Mouse (Mus musculus) urinary bladder, postnatal 36 days (tissue): ENCODE data around the gene Prdm16.

Experiments used
- DNase-seq, 2 experiments: peaks; one replicate each; pipeline ENCODE4 v3.0.0; 2022; ENCODE audit warnings: low spot score in 2 of 2, mixed read lengths in 1 of 2

Gene Prdm16

GRCm38 (mm10) chr4:154558041-154558440 is 78.6 kb downstream of the Prdm16 start:
- no peak for DNase-seq

GRCm38 (mm10) chr4:154557168-154557567 is 79.5 kb downstream of the Prdm16 start:
- no peak for DNase-seq

GRCm38 (mm10) chr4:154556418-154556817 is 80.3 kb downstream of the Prdm16 start:
- DNase-seq: no peak

- DNase-seq: no peak
Observed at GRCm38 (mm10) chr4:154549961-154550393, 86.7 kb downstream of the Prdm16 start.

- no peak for DNase-seq
Observed at GRCm38 (mm10) chr4:154549497-154549896, 87.2 kb downstream of the Prdm16 start.

- DNase-seq: no peak
Observed at GRCm38 (mm10) chr4:154547176-154547855, 89.4 kb downstream of the Prdm16 start.

- no peak for DNase-seq
Observed at GRCm38 (mm10) chr4:154545296-154545695, 91.4 kb downstream of the Prdm16 start.

GRCm38 (mm10) chr4:154543921-154544320 is 92.8 kb downstream of the Prdm16 start:
- no peak for DNase-seq

GRCm38 (mm10) chr4:154543128-154543527 is 93.5 kb downstream of the Prdm16 start:
- DNase-seq: no peak

GRCm38 (mm10) chr4:154542568-154542967 is 94.1 kb downstream of the Prdm16 start:
- DNase-seq: no peak

- DNase-seq: no peak
Observed at GRCm38 (mm10) chr4:154541632-154542276, 94.9 kb downstream of the Prdm16 start.

- no peak for DNase-seq
Observed at GRCm38 (mm10) chr4:154540671-154541070, 96.0 kb downstream of the Prdm16 start.

- no peak for DNase-seq
Observed at GRCm38 (mm10) chr4:154539703-154540102, 97.0 kb downstream of the Prdm16 start.

GRCm38 (mm10) chr4:154538727-154539126 is 97.9 kb downstream of the Prdm16 start:
- no peak for DNase-seq

- DNase-seq: no peak
Observed at GRCm38 (mm10) chr4:154536110-154536509, 100.6 kb downstream of the Prdm16 start.

- no peak for DNase-seq
Observed at GRCm38 (mm10) chr4:154531368-154531767, 105.3 kb downstream of the Prdm16 start.

GRCm38 (mm10) chr4:154530336-154530735 is 106.3 kb downstream of the Prdm16 start:
- no peak for DNase-seq

- peak in 1 of 2 experiments; percentile 68 for DNase-seq
Observed at GRCm38 (mm10) chr4:154527506-154527905, 109.2 kb downstream of the Prdm16 start.

- DNase-seq: no peak
Observed at GRCm38 (mm10) chr4:154526351-154526786, 110.3 kb downstream of the Prdm16 start.

- no peak for DNase-seq
Observed at GRCm38 (mm10) chr4:154523898-154524297, 112.8 kb downstream of the Prdm16 start.

- DNase-seq: no peak
Observed at GRCm38 (mm10) chr4:154521881-154522676, 114.6 kb downstream of the Prdm16 start.

GRCm38 (mm10) chr4:154519470-154520037 is 117.1 kb downstream of the Prdm16 start:
- no peak for DNase-seq
